Mouse (Mus musculus): Measurements from ENCODE around the gene Eif4e3.

Gene Eif4e3

DNA sequence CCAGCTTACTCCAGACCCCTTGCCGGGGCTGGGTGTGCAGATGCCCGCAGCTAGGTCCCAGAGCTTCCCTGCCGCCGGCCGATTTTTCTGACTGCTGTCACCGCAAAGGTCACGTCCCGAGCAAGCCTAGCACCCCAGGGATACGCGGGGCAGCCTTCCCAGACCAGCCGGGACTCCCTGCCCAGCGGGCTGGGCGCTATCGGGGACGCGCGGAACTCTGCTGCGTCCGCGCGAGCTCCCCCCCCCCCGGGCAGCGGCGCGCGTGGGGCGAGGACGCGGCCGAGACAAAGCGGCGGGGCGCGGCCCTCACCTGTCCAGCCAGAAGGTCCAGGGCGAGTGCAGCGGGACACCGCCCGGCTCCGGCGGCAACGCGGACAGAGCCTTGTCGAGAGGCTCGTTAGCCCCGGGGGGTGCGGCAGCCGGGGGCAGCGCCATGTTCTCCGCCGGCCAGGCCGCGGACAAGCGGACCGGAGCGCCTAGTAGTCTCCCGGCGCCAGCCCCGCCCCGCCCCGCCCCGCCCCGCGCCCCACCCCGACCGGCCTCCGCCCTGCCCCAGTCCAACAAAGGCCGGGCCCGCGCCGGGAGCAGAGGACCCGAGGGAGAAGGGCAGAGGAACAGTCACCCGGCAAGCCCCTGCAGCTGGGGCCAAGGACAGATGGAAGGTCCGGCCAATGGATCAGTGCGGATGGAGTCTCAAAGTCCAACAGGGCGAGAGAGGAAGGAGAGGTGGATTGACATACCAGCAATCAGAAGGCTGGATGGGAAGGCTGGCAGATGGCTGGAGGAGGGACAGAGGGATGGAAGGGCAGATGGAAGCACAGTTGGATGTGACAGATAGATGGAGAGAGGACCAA is at the start of gene Eif4e3, which contains the start of gene Gm20696:
Eif4e3 (minus strand) TSS at position 454 of the 854 bp plus-strand sequence.
Gm20696 (minus strand) TSS at position 480 of the 854 bp plus-strand sequence.
- peak; percentile 38 for DNase-seq

DNA sequence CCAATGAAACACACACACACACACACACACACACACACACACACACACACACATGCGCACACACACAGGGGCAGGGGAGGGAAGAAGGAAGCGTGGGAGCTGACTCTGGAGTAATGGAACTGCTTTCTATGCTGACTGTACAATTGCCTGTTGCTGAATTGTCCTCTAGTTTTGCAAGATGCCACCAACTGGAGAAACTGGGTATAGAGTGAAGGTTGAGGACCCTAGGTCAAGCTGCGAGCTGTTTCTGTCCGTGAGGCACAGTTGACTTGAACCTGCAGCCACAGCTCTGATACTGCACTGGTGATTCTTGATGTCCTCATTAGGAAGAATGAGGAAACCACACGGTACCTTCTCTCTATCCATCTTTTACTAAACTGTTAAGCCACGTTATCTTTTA is 49.3 kb upstream of the Eif4e3 start:
- DNase-seq = no peak

DNA sequence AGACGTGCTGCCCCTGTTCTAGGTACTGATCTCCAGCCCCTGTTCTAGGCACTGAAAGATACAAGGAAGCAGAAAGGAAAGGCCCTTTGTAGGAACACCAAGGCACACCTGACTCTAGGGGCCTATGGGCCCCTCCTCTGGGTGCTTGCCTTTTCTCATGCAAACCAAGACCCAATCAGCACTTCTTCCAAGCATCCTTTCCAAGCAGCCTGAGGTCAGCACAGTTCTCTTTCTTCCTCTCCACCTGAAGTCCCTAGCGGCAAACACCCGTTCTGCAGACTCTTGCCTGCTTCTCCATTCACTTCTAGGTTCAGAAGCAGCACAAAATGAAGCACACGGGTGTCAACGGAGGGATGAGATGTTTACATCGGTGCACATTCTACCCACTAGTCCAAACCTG is 48.6 kb upstream of the Eif4e3 start:
- no peak for DNase-seq

DNA sequence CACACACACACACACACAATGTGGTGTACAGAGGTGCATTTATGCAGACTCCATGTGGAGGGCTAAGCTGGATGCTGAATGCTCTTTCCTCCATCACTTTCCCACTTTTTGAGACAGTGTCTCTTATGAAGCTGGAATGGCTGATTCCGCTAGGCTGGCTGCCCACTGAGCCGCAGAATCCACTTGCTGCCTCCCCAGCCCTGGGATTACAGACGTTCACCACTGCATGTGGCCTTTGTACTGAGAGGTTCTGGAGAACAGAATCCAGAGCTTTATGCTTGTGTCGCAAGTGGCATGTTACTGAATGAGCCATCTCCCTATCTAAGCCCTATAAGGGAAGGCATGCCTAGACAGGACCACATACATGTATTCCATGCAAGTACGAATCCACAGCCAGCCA is 46.7 kb upstream of the Eif4e3 start:
- DNase-seq = no peak

DNA sequence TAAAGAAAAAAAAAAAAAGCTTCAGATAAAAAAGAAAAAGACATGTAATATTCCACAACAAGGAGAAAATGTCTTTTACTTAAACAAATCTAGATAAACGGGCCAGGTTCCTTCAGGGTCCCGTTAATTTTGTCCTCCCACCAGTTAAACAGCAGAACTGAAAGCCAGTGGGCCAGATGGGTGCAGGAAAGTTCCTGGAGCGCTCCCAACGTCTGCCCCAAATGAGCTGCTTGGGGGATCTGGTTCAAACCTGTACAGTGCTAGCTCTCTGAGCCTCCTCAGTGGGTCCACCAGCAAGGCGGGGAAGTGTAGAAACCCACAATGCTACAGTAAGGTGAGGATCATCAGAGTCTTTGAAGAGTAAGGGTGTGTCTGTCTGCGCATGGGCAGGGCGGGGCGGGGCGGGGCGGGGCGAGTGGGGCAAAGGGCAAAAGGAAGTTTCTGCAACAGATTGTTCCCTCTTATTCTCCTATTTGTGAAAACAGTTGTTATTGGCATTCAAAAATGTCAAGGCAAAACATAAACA is 45.1 kb upstream of the Eif4e3 start:
- no peak for DNase-seq

DNA sequence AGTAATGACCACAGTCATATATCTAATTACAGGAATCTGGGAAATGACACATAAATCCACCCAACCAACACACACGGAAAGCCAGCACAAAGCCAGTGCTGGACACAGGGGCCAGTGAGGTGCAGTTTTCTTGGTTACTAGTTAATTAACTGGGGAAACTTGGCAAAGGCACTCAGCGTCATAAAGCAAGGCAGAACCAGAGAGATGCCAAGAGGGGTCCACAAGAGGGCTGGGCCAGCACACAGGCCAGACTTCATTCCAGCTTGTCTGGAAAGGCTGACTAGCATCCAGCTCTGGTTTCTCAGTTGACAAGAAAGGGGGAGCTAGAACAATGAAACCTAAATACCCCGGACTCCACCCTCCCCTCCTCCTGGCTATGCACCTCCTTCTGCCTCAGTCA is 33.9 kb upstream of the Eif4e3 start:
- no peak for DNase-seq

DNA sequence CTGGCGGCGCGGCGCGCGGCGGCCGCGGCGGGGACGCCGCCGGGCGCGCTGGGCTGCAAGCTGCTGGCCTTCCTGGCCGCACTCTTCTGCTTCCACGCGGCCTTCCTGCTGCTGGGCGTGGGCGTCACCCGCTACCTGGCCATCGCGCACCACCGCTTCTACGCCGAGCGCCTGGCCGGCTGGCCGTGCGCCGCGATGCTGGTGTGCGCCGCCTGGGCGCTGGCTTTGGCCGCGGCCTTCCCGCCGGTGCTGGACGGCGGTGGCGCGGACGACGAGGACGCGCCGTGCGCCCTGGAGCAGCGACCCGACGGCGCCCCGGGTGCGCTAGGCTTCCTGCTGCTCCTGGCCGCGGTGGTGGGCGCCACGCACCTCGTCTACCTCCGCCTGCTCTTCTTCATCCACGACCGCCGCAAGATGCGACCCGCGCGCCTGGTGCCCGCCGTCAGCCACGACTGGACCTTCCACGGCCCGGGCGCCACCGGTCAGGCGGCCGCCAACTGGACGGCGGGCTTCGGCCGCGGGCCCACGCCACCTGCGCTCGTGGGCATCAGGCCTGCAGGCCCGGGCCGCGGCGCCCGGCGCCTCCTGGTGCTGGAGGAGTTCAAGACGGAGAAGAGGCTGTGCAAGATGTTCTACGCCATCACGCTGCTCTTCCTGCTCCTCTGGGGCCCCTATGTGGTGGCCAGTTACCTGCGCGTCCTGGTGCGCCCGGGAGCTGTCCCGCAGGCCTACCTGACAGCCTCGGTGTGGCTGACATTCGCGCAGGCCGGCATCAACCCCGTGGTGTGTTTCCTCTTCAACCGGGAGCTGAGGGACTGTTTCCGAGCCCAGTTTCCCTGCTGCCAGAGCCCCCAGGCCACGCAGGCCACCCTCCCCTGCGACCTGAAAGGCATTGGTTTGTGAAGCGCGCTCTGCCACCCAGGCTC is 26.6 kb upstream of the Eif4e3 start:
- peak; percentile 48 for DNase-seq

DNA sequence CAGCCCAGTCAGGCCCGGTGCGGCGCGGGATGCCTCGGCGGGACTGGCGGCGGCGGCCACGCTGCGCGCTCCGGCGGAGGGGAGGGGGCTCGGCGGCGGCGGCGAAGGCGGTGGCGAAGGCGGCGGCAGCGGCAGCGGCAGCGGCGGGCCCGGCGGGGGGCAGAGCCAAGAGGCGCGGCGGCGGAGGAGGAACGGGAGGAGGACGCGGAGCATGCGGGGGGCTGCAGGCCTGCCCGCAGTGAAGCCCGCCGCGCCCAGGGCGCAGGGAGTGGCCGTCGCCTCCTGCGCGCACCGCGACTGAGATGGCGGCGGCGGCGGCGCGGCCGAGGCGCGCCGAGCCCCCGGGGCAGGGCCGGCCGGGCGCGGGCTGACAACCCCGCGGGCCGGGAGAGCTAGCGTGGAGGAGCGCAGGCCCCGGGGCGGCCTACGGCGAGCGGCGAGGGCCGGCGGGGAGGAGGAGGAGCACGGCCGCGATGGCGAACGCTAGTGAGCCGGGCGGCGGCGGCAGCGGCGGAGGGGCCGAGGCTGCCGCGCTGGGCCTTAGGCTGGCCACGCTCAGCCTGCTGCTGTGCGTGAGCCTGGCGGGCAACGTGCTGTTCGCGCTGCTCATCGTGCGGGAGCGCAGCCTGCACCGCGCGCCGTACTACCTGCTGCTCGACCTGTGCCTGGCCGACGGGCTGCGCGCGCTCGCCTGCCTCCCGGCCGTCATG is 25.8 kb upstream of the Eif4e3 start, which contains the start of gene Gpr27:
Gpr27 (plus strand) TSS at position 474 of the 710 bp plus-strand sequence.
- DNase-seq = peak; percentile 65

DNA sequence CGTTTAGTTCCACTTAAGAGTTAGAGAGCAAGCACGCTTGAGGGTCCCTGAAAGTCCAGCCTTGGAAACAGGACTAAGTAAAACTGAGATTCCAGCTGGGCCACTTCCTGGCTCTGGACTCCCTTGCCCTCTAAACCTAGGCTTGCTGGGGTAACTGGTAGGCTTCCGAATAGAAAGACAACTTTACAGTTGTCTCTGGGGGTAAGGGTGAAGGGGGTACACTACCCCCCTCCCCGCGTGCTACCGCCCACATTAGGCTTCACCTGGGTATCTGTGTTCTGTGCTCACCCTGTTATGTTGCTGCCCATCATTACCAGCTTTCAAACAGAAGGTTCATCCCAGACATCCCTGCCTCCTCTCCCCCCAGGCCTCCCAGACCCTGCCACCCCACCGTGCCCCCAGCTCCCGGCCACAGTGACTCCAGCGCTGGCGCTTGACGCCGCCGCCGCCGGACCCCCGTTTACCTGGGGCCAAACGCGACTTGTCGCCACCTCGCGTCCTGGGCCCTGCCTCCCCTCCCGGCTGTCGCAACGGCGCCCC is 25.2 kb upstream of the Eif4e3 start:
- DNase-seq = no peak

DNA sequence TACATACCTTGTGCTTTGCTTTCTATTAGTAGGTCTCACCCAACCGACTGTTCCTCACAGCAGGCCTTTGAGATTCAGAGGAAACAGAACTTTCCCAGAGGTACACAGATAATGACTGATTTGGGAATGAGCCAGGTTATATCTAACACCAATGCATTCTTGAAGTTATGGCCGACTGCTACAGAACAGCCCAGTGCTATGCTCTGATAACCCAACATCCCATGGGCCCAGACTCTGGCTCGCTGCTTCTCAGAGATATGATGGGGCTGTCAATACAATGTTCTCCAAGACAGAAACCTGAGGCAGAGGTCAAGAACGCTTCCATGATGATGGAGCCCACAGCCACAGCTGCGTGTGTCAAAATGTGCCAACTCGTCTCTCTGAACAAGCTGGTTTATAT is 21.9 kb upstream of the Eif4e3 start:
- no peak for DNase-seq

DNA sequence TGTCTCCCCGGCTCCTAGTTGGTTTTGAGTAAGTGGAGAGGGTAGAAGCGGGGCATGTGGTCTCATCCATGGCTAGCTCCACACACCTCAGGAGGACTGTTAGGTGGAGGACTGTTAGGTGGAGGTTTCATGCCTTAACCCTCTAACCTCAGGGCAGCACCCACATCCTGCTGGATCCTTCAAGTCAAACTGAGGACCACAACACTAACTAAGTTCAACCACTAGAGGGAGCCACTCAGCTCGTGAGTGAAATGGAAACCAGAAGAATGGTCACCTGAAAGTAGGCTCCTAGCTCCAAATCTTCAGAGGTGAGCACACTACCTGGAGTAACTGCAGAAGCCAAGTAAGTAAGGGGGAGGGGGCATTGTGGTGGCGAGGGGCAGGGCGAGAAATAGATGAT is 18.3 kb upstream of the Eif4e3 start:
- DNase-seq = no peak

DNA sequence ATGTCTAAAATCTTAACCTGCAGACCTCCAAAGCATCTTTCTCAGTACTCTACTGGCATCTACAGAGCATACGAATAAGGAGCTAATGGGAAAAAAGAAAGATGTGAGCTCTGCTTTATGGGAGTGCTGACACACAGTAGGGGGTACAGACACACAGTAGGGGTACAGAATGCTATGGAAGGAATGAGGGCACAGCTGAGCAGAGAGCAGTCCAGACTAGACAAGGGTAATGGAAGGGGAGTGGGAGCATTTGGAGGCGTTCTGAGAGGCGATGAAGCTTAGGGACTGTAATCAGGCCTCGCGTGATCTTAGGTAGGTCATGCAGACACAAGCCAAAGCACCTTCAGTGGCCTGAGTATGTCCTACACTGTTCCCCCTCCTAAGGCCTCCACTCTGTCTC is 17.4 kb upstream of the Eif4e3 start:
- no peak for DNase-seq

DNA sequence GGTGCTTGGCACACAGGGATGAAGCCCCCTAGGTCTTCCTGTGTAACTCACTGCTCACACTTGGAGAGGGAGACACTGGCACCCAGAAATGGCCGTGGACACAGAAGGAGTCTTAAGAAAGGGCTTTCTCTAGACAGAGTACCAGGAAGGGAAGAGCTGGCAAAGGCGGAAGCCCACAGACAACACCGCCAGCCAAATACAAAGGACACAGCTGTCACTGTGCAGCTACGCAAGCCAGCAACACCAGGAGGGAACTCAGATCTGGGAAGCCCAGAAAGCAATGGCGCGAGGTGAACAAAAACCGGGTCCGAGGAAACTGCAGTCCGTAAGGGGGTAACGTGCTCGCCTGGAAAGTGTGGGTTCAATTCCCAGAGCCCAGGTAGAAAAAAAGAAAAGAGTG is 11.5 kb upstream of the Eif4e3 start:
- DNase-seq = no peak

DNA sequence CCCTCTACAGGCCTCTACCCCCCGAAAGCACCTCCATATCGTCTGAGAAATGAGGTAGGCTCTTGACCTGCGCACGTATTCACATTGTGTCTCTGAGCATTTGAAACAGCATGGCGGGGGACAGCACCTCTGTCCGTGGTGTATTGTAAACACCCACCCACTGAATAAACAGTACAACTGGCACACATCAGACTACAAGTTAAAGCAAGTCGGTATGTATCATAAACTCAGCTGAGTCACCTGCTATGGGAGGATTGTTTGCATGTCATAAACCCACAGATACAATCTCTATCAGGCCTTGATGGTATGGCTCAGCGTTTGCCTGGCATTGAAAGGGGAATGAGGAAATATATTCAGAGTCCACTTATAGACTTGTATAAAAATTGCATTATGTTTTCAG is 10.8 kb upstream of the Eif4e3 start:
- no peak for DNase-seq

DNA sequence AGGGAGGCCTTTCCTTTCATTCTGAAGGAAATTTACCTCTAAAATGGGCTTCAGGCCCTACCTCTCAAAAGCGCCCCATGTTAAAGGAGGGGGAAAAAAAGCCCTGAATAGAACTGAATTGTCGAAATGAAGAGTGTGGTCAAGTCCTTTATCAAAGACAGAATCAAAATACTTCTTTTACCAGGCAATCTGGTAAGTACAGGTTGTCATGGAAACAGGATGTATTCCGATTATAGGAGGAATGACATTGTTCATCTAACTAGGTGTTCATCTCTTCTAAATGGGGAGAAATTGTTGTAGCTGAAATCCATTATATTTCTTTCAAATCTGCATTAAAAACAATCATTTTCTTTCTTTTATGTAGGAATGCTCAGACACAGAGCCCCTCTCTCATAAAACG is 7.9 kb upstream of the Eif4e3 start:
- DNase-seq = no peak

DNA sequence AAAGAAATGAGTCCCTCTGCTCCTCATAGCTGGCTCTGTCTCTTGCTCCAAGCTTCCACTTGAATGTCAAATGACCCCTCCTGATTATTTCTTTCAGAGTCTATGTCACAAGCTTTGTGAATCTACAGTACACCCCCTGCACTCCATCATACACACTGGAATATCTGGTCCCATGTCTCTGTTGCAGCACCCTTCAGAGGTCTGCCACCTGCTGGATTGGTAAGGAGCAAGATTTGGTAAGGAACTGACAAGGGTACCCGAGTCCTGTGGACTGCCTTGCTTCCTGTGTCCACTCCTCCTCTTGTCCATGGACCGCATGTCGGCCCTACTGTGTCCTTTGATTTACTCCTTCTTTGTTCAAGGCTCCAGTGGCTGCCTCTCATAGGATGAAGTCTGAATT is 5.2 kb upstream of the Eif4e3 start:
- no peak for DNase-seq

DNA sequence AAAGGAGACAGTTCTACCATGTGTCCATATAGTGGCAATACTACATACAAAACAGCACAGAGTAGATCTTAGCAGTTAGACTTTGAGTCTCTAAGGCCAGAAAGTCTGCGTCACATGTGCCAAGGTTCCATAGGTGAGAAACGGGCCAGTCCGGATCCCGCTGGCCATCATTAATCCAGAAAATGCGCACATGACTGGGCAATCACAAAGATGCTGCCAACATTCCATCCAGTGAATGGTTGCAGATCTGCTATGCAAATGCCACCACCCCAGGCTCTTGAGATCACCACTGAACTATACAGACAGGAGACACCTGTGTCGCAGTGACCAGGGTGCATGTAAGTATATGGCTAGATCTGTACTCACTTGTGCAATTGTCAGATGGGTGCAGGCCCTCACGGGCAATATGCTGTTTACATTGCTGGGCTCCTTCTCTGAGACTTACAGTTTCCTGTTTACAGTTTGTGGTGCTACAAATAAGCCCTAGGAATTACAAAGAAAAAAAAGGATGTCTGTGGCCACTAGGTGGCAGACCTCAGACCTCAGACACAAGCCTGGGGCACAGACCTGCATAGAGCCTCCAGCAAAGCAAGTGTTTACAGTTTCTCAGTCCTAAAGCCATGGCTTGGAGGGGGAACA is 4.0 kb upstream of the Eif4e3 start:
- peak; percentile 58 for DNase-seq

DNA sequence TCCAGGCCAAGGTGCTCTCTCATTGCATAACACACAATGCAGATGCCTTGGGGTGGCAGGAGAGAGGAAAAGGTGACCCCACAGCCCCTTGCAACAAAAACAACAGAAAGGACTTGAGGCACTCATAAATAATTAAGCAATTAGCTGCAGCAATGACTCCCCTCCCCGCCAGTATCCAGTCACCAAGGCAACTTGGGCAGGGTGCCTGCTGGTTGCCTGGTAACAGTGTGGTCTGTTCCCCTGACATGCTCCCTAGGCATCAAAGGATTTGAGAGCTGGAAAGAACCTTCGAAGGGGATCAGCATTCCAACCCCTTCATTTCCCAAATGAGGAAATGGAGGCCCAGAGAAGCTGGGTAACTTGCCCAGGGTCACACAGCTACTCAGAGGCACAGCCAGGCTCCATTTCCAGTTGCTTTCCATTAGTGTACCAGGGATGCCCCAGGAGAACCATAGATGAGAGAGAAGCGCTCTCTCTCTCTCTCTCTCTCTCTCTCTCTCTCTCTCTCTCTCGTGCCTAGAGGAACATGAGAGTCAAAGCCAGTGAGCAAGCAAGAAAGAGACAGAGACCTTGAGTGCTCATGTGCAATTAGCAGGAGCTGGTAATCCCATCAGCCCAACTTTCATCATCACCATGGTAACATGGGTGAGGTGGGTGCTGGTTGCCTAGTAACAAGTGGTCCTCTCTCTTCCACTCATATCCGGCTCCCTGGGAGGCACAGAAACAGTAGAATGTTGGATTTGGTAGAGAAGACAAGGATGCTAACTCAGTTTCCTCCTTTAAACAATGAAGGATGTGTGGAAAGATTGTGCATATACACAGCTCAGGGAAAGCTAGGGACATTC is 3.1 kb upstream of the Eif4e3 start:
- peak; percentile 85 for DNase-seq

DNA sequence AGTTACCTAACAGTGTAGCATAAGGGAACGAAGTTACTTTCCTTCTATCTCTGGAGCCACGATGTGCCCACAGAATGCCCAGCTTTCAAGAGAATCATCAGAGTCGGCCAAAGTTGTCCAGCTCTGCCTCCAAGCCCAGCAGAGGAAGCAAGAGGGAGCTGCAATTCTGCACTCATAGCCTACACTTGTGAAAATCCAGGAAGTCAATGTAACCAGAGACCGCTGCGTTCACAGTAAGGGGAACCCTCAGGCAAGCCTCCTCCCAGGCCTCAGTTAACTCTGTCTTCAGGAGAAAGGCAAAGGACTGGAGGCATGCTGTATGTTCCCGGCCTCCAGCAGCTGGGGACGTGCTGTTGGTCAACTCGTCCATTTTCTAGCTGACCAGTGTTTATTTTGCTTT is 719 bp upstream of the Eif4e3 start:
- no peak for DNase-seq

DNA sequence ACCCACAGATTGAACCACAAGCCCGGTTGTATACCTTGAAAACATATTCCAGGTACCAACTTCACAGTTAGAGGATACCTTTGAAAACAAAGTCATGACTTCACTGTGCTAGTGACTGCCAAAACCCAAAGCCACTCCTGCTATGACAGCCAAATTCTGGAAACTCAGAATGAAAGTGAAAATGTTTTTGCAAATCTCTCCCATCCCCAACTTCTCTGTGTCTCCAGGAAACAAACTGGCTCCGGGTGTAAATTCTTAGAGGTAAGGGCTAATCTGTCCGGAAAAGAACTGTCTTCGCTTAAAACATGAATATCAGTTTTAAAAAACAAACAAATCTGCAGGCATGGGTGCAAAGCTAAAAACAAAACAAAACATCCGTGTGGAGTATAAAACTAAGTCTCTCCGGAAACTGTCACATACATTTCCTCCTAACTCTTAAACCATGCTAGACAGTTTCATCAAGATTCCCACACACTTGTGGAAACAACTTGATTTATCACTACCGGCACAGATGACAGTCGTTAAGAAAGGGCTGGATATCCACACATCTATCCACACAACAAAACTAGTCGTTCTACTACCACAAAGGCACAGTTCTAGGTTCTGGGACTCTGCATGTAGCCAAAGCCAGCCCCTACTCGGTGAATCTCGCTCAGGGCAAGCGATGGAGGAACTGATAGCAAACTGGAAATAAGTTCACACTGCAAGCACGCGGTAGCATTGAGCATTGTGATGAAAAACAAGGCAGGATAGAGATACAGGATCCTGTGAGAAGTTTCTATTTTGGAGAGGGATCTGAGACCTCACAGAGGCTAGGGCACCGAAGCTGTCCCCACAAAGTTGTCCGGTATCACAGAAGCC is 884 bp downstream of the Eif4e3 start:
- DNase-seq = no peak

Data from right cerebral cortex, postnatal 4 days (tissue).